Mouse (Mus musculus): ENCODE measurements around the gene Pygo2.

The Pygo2 gene

DNA sequence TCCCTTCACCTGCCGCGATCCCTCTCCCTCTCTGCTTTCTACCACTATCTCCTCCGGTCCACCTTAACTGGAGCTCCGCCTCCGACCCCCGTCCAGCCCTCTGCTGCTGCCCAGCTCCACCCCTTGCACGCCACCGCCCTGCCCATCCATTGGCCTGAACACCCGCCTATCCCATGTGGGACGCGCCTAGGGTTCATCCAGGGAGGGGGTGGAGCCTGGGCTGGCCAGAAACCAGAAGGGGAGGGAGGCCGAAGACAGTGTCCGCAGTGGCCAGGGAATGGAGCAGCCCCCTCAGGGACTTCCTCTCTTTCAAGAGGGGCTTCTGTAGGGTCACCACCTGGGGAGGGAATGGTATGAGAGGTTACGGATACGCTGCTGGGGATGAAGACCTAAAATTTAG lies 36.4 kb upstream of the Pygo2 start:
- DNase-seq (ENCODE audit: low spot score): peak; percentile 97

DNA sequence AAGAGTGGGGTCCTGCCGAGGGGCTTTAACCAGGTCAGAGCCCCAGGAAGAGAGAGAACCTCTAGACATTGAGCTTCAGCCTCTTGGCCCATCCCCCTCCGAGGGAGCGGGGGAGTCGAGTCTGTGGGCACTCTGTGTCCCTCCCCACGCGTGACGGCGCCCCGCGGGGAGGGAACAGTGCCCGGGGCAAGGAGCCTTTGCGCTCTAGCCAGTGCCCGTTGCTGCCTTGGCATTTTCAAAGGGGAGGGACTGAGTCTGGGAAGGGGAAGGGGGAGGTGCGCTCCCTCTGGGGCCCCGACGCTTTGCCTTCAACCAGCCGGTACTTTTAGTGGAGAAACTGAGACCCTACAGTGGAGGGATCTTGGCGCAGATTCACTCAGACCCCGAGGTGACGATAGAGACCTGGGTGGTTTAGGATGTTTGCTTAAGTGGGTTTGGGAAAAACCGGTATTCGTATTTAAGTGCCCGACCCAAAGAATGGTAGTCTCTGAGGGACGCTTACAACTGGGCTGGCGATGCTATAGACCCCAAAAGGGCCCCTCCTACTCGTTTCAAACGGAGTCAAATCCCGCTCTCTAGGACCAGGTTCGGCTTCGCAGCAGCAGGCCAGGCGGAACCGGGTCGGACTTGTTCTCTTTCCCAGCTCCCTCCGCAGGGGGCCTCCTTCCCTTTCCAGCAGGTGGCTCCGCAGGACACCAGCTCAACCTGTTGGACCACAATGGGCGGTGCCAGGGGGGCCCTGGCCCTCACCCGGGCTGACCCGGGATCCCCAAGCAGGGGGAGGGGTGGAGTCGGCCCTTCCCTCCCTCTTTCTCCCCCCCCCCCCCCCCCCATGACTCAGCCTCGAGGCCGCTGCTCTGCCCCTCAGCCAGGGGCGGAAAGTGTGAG lies 35.8 kb upstream of the Pygo2 start, which contains the start of gene Zbtb7b:
TSS of gene Zbtb7b (minus strand) at position 771 of the 888 bp plus-strand sequence.
- no peak for DNase-seq (ENCODE audit: low spot score)

- no peak for DNase-seq (ENCODE audit: low spot score)
Measured at GRCm38 (mm10) chr3:89394894-89395256, 35.1 kb upstream of the Pygo2 start.

DNA sequence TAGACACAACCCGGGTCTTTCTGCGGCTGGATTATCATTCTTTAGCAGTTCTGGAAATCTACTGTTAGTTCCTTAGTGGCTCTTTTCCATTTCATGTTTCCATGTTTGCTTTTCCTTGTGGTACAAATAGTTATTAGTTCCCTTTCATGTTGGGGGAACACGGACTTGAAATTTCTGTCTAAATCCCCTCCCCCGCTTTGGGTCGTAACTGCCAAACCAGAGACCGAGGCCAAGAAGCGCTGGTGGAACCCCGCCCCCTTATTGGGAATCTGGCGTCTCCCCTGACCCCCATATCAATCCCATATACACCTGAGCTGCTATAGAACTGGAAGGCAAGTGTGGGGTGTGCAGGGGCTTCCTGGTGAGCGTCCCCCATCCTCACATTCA lies 34.6 kb upstream of the Pygo2 start:
- no peak for DNase-seq (ENCODE audit: low spot score)

DNA sequence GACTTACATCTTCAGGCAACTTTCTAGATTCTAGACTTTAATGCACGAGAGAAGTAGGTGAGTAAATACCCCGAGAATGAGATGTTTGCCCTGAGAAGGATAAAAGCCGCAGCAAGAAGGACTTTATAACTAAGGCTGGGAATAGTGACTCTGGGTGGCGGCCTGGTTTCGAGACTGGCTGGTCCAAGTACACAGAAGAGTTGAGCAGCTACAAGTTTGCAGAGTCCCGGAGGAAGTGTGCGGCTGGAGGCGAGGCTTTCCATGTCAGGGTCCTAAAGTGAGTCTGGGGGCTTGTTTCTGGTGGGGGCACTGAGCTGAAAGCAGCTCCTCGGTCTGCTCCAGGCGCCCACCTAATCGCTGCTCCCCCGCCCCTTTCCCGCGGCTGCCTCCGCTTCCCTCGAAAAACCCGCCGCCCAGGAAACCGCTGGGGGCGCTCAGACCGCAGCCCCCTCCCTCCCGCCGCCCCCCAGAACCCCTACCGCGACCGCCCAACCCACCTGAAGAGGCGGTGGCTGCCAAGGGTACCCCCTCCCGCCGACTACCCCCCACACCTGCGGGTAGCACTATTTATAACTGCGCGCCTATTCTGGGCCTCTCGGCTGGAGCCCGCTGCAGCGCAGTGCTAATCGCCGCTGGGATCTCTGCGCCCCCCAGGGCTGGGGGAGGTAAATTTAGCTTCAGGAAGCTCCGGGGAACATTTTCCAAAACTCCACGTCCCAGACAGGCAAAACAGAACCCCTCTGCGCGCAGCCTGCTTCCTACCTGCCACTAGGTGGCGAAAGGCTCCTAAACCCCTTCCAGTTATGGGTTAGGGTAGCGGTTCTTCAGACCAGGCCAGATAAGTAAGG lies 34.0 kb upstream of the Pygo2 start:
- peak; percentile 67 for DNase-seq (ENCODE audit: low spot score)

DNA sequence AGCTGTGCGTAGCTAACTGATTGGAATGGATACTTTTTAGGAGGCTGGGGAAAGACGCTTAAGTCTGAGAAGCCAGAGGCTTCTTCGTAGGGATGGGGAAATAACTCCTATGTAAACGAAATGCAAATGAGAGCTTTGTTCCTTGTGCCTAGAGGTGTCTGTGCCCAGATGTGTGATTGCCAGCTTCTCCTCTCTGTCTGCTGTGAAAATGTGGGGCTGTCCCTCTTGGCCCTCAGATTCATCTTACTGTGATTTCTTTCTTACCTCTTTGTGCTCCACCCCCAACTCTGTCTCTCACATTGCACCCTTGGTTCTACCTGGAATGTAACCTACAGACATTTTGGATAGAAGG lies 33.4 kb upstream of the Pygo2 start:
- no peak for DNase-seq (ENCODE audit: low spot score)

GRCm38 (mm10) chr3:89401329-89401728 lies 28.7 kb upstream of the Pygo2 start:
- DNase-seq (ENCODE audit: low spot score): no peak

- no peak for DNase-seq (ENCODE audit: low spot score)
Measured at GRCm38 (mm10) chr3:89402693-89403092, 27.3 kb upstream of the Pygo2 start, which contains the start of gene Lenep. Gene Lenep, minus strand, starts transcription at chr3:89402793.

DNA sequence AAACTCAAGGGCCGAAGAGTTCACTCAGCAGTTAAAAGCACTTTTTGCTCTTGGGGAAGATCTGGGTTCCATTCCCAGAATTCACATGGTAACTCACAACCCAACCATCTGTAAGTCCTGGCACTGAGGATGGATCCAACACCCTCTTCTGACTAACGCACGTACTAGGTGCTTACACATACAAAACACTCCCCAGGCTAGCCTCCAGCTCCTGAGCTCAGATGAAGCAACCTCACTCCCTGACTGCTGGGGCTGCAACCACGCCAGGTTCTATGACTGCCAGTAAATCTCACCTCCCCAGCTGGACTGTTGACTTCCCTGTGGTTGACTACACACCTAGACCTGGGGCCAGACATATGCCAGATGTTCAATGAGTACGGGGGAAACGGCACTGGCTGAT lies 23.1 kb upstream of the Pygo2 start:
- no peak for DNase-seq (ENCODE audit: low spot score)

DNA sequence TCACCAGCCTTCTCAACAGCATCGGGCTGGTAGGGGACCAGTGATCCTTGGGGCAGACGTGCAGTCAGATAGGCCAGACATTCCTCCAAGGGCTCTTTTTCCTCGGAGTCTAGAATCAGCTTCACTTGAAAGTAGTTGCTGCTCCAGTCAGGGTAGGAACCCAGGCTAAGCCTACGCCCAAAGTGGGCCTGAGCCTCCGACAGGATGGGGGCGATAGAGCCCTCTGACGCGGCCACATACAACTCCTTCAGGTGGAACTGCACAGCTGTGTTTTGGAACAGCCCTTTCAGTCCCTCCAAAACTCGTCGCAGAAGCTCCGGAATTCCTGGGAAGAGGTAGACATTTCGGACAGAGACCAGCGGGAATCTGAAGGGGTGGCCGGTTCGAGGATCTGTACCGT lies 21.6 kb upstream of the Pygo2 start:
- DNase-seq (ENCODE audit: low spot score): no peak

GRCm38 (mm10) chr3:89409701-89410100 lies 20.3 kb upstream of the Pygo2 start:
- DNase-seq (ENCODE audit: low spot score): no peak

DNA sequence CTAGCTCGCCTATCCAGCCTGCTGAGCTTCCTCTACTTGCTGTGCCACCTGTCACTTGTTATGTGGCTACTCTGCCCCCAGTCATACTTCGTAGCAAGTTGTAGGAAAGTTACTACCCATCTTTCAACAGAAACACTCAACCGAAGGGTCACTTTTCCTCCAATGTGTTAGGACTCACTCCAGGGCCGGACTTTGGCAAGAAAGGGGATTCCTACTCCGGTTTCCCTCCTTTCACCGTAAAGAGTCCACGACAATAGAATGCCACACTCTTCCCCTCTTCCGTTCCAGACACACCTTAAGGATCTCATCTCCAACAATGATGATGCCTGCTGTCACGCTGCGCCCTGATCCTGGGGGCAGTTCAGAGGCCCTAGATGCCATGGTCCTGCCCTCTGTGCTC lies 19.1 kb upstream of the Pygo2 start:
- DNase-seq (ENCODE audit: low spot score): no peak

DNA sequence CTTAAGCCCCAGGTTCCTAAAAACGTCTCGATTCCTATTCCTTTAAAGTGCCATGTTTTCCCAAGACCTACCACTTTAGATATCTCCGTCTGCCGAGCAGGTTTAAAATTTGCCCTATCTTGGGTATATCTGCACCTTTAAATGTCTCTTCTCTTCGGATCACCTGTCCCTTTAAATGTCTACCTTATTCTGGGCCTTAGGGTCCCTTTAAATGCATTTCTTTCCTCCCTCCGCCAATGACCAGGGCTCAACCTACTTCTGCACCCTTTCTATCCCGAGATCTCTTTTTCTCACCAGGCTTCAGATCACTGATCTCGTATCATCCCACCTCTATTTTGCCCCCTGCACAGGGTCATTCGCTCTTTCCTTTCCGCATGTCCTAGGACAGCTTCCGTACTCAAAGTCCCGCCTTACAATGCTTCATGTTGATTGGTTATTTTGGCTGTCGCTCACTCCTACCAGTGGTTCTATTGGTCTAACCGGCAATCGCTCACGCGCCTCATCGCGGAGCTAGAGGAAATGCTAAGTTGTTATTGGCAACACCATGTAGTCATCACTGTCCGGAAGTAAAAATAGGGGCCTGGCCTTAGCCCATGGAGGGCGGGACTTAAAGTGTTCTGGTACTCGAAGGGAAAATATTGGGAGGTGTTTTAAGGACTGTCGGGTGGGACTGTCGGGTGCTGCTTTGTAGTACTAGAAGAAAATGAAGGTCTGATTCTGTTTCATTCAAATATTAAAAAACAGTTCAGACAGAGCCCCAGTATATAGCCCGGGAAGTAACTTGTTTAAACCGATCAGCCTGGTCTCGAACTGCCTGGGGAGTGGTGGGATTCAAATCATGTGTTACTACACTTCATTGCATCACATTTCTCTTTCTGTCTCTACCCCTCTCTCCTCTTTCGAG lies 18.3 kb upstream of the Pygo2 start, which contains the start of gene Flad1:
TSS of gene Flad1 (minus strand) at position 381 of the 904 bp plus-strand sequence.
- peak; percentile 100 for DNase-seq (ENCODE audit: low spot score)

DNA sequence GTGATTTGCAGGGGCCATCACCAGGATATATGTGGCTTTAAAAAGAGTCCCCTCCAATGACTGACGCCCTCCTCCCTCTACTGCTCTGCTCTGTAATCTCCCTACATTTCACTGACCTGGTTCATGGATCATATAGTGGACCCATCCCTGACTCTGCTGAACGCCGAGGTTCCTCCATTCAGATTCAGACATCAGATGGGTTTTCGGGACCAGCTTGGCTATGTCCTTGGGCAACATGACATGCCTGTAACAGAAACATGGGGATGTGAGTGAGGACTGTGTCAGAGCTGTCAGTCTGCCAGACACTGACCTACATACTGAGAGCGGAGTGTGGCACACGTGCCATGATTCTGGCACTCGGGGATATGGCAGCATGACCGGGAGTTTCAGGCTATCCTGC lies 13.9 kb upstream of the Pygo2 start:
- no peak for DNase-seq (ENCODE audit: low spot score)

DNA sequence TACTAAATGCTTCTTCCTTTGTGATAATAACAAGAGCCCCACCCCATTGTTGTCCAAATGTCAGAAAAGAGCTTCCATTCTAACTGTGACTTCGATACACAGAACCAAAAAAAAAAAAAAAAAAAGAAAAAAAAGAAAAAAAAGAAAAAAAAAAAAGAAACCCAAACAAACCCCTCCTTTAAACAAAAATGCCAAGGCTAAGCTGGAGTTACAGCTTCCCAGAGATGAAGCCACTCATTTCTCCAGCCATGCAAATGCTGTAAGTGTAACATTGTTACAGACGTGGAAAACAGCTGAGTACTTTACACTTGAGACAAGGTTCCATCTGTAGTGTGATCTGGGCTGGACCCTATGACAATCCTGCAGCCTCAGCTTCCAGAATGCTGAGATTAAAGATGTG lies 12.9 kb upstream of the Pygo2 start:
- DNase-seq (ENCODE audit: low spot score): no peak

DNA sequence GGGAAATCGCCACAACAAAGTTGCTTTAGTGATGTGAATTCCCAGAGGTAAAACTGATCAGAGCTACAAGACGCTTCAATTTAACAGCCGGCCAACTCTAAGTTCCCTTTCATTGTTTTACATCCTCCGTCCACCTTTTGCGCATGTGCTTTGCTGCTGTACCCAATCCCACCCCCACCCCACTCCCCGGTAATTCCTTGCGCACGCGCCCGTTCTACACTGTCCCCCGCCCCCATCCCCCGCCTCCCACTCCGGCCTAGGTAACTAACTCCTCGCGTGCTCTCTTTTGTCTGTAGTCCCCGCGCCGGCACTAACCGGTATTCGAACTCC lies 12.2 kb upstream of the Pygo2 start:
- no peak for DNase-seq (ENCODE audit: low spot score)

GRCm38 (mm10) chr3:89418170-89418860 lies 11.7 kb upstream of the Pygo2 start, which contains the start of the genes Cks1b and Shc1:
Gene Cks1b, minus strand, starts transcription at chr3:89418383.
Gene Shc1, plus strand, starts transcription at chr3:89418443.
- DNase-seq (ENCODE audit: low spot score): peak; percentile 95

DNA sequence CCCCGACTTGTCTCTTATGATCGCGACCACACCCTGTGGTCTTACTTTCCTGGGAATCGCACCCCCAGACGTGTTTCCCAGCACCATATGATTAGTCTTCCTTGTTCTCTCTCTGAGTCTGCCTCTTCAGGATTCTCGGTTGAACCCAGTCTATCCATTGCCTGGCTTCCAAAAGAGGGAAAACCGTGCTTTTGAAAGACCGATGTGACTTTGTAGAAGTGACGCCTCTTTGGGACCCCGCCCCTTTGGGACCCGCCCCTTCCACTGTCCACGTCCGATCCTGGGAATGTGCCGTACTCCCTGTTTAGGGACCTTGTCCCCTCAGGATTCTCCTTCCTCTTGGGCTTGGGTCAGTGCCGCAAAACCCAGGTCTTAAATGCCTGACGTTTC lies 11.2 kb upstream of the Pygo2 start:
- DNase-seq (ENCODE audit: low spot score): no peak

DNA sequence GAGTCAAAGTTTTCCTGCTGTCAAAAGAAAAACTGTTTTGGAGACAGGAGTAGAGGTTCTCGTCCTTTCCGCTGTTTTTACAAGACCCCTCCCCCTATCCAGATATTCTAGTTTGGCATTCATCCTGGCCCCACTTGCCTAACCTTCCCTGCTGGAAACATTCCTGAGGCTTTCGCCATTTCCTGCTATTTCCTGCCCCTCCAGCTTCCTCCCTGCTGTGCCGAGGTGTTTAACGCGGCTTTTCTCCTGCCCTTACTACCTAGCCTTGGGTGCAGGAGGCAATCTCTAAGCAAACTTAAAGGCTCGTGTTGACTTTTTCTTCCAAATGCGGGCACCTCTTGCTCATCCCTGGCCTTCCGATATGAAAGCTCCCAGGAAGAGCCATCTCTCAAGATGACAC lies 10.4 kb upstream of the Pygo2 start:
- no peak for DNase-seq (ENCODE audit: low spot score)

DNA sequence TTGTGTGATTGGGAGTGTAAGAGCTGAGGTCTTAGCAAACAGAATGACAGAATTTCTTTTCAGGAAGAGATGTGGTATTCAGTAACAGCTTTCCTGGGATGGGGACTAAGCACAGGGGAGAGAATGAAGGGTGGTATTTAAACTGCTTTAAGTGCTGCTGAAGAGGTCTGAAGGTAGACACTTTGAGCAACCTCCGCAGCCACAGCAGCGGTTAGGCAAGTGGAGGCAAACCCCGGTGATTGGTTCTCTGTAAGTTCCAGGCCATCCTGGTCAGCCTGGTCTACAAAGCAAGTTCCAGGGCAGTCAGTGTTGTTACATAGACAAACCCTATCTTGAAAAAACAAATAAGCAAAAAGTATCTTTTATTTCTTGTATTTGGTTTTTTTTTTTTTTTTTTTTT lies 10.0 kb upstream of the Pygo2 start:
- DNase-seq (ENCODE audit: low spot score): no peak

DNA sequence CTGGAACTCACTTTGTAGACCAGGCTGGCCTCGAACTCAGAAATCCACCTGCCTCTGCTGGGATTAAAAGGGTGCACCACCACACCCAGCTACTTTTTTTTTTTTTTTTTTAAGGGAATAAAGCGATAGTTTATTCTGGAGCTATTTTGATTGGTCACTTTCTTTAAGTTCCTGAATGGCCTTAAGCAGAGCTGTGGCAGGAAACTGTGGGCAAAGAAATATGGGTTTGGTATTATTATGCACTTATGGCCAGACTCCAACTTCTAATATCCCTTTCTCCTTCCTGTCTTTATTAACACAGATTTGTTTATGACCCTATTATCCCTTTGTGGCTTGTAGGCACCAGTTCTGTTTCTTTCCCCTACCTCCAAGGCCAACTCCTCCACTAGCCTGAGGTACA lies 9.6 kb upstream of the Pygo2 start:
- DNase-seq (ENCODE audit: low spot score): no peak

Data from layer of hippocampus, adult 11-12 months (tissue).